Mouse (Mus musculus) urinary bladder, postnatal 0 days (tissue): ENCODE measurements around the gene Tas2r121. TPM values are rescaled to one million over a fixed set of nuclear protein-coding genes. Genes with fewer than 3 reads are reported as not detected.

Experiments
- polyA plus RNA-seq: library from polyadenylated mRNA; unstranded; fragments of >200 nt; fragmentation: Nextera tagmentation; extraction: Ambion mirVana; gene quantifications from 2 replicates; pipeline ENCODE4 v1.2.1, GENCODE M21; 2015

Tas2r121 gene
- not detected in 2 replicates for polyA plus RNA-seq

DNA sequence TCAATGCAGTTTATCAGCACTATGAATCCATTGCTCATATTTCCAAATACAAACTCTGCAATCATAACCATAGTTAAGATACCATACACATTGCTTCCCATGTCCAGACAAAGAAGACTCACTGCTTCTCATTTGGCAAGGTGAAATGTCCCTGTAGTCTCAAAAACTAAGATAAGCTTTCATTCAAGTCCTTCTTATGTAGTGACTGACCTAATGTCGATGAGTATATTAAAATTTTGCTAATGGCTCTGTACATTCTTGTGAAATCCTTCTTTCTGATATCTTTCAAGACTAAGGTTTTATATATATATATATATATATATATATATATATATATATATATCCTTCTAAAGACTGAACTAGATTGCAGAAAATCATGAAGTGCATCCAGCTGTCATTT is at the start of gene Tas2r121:
TSS of gene Tas2r121 (minus strand) at position 101 of the 400 bp plus-strand sequence.

DNA sequence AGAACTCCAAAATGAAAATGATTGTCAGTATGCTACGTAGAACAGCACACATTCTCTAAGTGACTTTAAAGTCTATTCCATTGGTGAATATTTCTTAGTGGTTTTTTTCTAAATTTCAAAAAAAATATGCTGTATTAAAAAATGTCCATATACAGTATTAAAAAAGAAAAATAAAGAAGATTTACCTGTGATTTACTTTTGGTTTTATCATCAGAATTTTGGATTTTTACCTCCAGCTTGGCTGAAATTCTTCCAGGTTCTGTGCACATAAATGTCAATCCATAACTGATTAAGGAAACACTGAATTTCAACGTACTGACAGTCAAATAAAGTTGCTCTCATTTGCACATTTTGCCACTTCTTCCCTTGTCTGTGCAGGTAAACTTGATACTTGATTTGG is 37.1 kb upstream of the Tas2r121 start, which contains the start of gene Tas2r115:
TSS of gene Tas2r115 (minus strand) at position 101 of the 400 bp plus-strand sequence.

DNA sequence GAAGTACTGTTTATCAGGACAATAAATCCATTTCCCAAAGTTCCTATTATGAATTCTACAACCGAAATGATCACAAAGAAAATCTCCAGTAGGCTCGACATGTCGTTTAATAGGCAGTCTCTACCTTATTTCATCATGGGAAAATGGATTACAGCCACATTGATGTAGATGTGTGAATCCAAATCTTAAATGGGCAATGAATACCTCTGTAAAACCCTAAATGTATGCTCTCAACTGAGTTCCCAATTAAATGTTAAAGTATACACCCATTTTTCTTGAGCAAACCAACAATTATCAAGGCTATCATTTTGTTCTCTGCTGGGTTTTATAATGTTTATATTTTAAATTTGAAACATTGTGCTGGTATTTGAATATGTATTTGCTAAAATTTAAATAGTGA is 11.0 kb upstream of the Tas2r121 start, which contains the start of gene Tas2r122:
TSS of gene Tas2r122 (minus strand) at position 101 of the 400 bp plus-strand sequence.

DNA sequence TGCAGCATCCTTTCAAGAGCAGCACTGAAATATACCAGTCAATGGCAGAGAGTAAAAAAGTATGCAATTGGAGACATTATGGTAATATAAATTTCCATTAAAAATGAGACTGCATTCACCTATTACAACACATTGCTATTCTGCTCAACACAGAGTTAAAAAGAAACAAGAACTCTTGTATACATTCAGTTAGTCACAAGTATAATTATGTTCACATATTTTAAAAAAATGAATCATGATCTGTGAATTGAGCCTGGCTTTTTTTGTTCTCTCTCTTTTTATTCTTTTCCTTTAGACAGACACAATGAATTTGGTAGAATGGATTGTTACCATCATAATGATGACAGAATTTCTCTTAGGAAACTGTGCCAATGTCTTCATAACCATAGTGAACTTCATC is 44.2 kb downstream of the Tas2r121 start, which contains the start of gene Tas2r120:
TSS of gene Tas2r120 (plus strand) at position 301 of the 400 bp plus-strand sequence.

DNA sequence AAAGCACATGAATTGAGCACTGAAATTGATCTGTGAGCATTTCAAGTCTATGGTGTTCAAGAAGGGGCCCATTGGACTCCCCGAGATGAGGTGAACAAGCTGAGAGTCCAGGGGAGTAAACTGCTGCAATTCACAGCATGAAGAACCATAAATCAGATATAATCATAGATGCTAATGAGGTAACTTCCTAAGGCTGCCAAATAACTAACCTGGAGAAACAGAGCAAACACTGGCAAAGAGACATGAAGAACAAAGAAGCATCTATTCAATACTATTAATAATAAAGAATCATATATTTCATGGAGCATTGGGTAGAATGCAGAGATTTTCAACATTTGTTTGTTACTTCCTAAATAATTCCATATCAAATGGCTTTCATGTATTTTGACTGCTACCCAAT is 49.4 kb downstream of the Tas2r121 start, which contains the start of gene A630073D07Rik:
TSS of gene A630073D07Rik (minus strand) at position 101 of the 400 bp plus-strand sequence.

Other genes starting within 250 kb of the Tas2r121 start
- gene Prh1, start 131.2 kb downstream of the Tas2r121 start, polyA plus RNA-seq: not detected in 2 replicates
- not detected in 2 replicates for gene Prp2, start 105.1 kb downstream of the Tas2r121 start, polyA plus RNA-seq
- not detected in 2 replicates for gene A630073D07Rik, start 49.5 kb downstream of the Tas2r121 start, polyA plus RNA-seq
- gene Tas2r120, start 44.1 kb downstream of the Tas2r121 start, polyA plus RNA-seq: not detected in 2 replicates
- gene Tas2r122, start 10.9 kb upstream of the Tas2r121 start, polyA plus RNA-seq: not detected in 2 replicates
- not detected in 2 replicates for gene Tas2r115, start 37.0 kb upstream of the Tas2r121 start, polyA plus RNA-seq
- gene Tas2r124, start 53.7 kb upstream of the Tas2r121 start, polyA plus RNA-seq: not detected in 2 replicates
- not detected in 2 replicates for gene Tas2r102, start 61.1 kb upstream of the Tas2r121 start, polyA plus RNA-seq
- not detected in 2 replicates for gene Tas2r136, start 77.2 kb upstream of the Tas2r121 start, polyA plus RNA-seq
- not detected in 2 replicates for gene Tas2r117, start 101.8 kb upstream of the Tas2r121 start, polyA plus RNA-seq
- gene Tas2r123, start 146.1 kb upstream of the Tas2r121 start, polyA plus RNA-seq: not detected in 2 replicates
- not detected in 2 replicates for gene Tas2r116, start 154.4 kb upstream of the Tas2r121 start, polyA plus RNA-seq
- not detected in 2 replicates for gene Tas2r110, start 167.0 kb upstream of the Tas2r121 start, polyA plus RNA-seq
- not detected in 2 replicates for gene Tas2r113, start 192.0 kb upstream of the Tas2r121 start, polyA plus RNA-seq
- not detected in 2 replicates for gene Tas2r125, start 208.6 kb upstream of the Tas2r121 start, polyA plus RNA-seq